Mouse (Mus musculus): ENCODE data around the gene Vsnl1.

GRCm38 (mm10) chr12:11370056-11370455, 66.4 kb downstream of the Vsnl1 start:
- TF ChIP-seq CTCF (IDR thresholded peaks at IDR 0.05; ENCODE audit: borderline replicate concordance, insufficient read depth, low read length): no peak
- TF ChIP-seq POLR2A (IDR thresholded peaks at IDR 0.05; ENCODE audit: low read depth, low read length): no peak

Measured in embryonic fibroblast, embryonic 13.5 days (primary cell).